Mouse (Mus musculus): ENCODE data around the gene Gm20388.

GRCm38 (mm10) chr8:121079944-121080343, 1169.3 kb downstream of the Gm20388 start:
- TF ChIP-seq GATA1 (IDR thresholded peaks at IDR 0.05; ENCODE audit: borderline replicate concordance, low read length) (no peak), CTCF (IDR thresholded peaks at IDR 0.05; ENCODE audit: low read depth, low read length) (no peak), TAL1 (conservative IDR thresholded peaks at IDR 0.05; ENCODE audit: low read depth, low read length) (no peak), GATA2 (IDR thresholded peaks at IDR 0.05; ENCODE audit: borderline replicate concordance, low read depth, low read length) (no peak)

Data from G1E (cell line).